30 mouse cellular contexts compared by ENCODE assay signal in the genomic region with DNA sequence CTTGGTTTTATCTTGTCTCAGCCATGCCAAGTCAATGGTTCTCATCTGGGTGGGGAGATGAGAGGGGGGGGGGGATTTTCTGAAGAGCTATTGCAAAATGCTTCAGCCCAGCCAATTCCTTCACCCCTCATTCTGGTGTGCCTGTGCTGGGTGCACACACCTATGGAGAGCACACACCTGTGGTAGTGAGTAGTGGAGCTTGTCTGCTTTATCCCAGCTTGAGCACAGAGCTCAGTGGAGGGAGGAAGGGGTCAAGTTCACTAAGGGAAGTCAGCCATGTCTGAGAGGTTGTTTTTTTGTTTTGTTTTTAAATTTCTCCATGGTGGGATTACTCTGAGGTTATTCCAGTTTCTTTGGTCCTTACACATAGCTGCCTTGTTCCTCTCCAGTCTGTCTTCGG. TPM values are rescaled to one million over a fixed set of nuclear protein-coding genes. Genes with fewer than 3 reads are reported as not detected.
"Had no signal": no experiment of that assay in that cellular context is flagged by ENCODE, and none has a peak within 500 bp of the region (broad histone marks: within the 10 kb centered on the region; RNA-seq: fewer than 3 reads in every experiment).

No protein-coding gene starts in this region.

- H3K9me3 ChIP-seq: heart, embryonic 12.5 days; heart, embryonic 15.5 days; hindbrain, embryonic 10.5 days; hindbrain, embryonic 12.5 days; intestine, embryonic 15.5 days; limb, embryonic 10.5 days; limb, embryonic 12.5 days; liver, embryonic 13.5 days had no signal

- H3K9ac ChIP-seq: heart, embryonic 12.5 days; heart, embryonic 15.5 days; hindbrain, embryonic 12.5 days; hindbrain, embryonic 14.5 days; intestine, embryonic 15.5 days; limb, embryonic 12.5 days; liver, embryonic 13.5 days had no signal

- ATAC-seq: forebrain, embryonic 16.5 days; hindbrain, embryonic 16.5 days; inflammation-experienced regulatory T-cells, adult 6 months; intestine, embryonic 15.5 days; intestine, postnatal 0 days had no signal

- H3K4me3 ChIP-seq: gastrocnemius, adult 2 months; heart, adult 2 months; heart, embryonic 12.5 days; heart, embryonic 15.5 days; hindbrain, embryonic 10.5 days; hindbrain, embryonic 12.5 days; intestine, embryonic 15.5 days; layer of hippocampus, adult 2 months; left cerebral cortex, adult 2 months; limb, embryonic 10.5 days; limb, embryonic 12.5 days; liver, embryonic 13.5 days had no signal

- H3K36me3 ChIP-seq: heart, embryonic 12.5 days; heart, embryonic 15.5 days; hindbrain, embryonic 10.5 days; hindbrain, embryonic 12.5 days; intestine, embryonic 15.5 days; limb, embryonic 10.5 days; limb, embryonic 12.5 days; liver, embryonic 13.5 days had no signal

- H3K4me1 ChIP-seq: heart, embryonic 12.5 days; heart, embryonic 15.5 days; hindbrain, embryonic 10.5 days; hindbrain, embryonic 12.5 days; intestine, embryonic 15.5 days; limb, embryonic 10.5 days; limb, embryonic 12.5 days had no signal

- H3K27me3 ChIP-seq: heart, embryonic 12.5 days; heart, embryonic 15.5 days; hindbrain, embryonic 12.5 days; intestine, embryonic 15.5 days; limb, embryonic 12.5 days; liver, embryonic 13.5 days had no signal

- H3K27ac ChIP-seq: gastrocnemius, adult 2 months; heart, adult 2 months; heart, embryonic 15.5 days; hindbrain, embryonic 10.5 days; hindbrain, embryonic 12.5 days; hindbrain, embryonic 14.5 days; intestine, embryonic 15.5 days; kidney, postnatal 0 days; layer of hippocampus, adult 2 months; left cerebral cortex, adult 2 months; limb, embryonic 10.5 days; limb, embryonic 12.5 days; liver, embryonic 13.5 days had no signal

- DNase-seq: gastrocnemius, adult 2 months; gastrocnemius, postnatal 10 days; gastrocnemius, postnatal 25 days; heart, adult 2 months; heart, postnatal 14 days; heart, postnatal 36 days; kidney, adult 18-20 months; kidney, adult 8-10 months; kidney, postnatal 14 days; kidney, postnatal 4 days; liver; liver, embryonic 13.5 days had no signal

- H3K4me2 ChIP-seq: heart, embryonic 12.5 days; heart, embryonic 15.5 days; hindbrain, embryonic 12.5 days; hindbrain, embryonic 14.5 days; intestine, embryonic 15.5 days; limb, embryonic 12.5 days; liver, embryonic 11.5 days; liver, embryonic 13.5 days had no signal

RNA-seq across cellular contexts. Expression of gene Calm5, which starts 2.3 kb away (rescaled TPM):
- polyA plus RNA-seq: forebrain, embryonic 16.5 days; frontal cortex, adult 2 months; heart, adult 2 months; heart, embryonic 12.5 days; heart, embryonic 15.5 days; heart, postnatal 0 days; hindbrain, embryonic 10.5 days; hindbrain, embryonic 12.5 days; hindbrain, embryonic 14.5 days; hindbrain, embryonic 16.5 days; inflammation-experienced regulatory T-cells, adult 6 months; intestine, embryonic 15.5 days; intestine, postnatal 0 days; kidney, postnatal 0 days; limb, embryonic 10.5 days; limb, embryonic 12.5 days; liver, embryonic 11.5 days; liver, embryonic 13.5 days had no signal

RNA-seq across cellular contexts. Expression of gene Calm4, which starts 18.7 kb away (rescaled TPM):
- polyA plus RNA-seq: forebrain, embryonic 16.5 days; frontal cortex, adult 2 months; heart, adult 2 months; heart, embryonic 12.5 days; heart, postnatal 0 days; hindbrain, embryonic 10.5 days; hindbrain, embryonic 12.5 days; hindbrain, embryonic 14.5 days; inflammation-experienced regulatory T-cells, adult 6 months; intestine, embryonic 15.5 days; intestine, postnatal 0 days; kidney, postnatal 0 days; limb, embryonic 10.5 days; limb, embryonic 12.5 days; liver, embryonic 11.5 days; liver, embryonic 13.5 days had no signal

RNA-seq across cellular contexts. Expression of gene Calml3, which starts 52.1 kb away (rescaled TPM):
- polyA plus RNA-seq: forebrain, embryonic 16.5 days; frontal cortex, adult 2 months; heart, embryonic 12.5 days; heart, embryonic 15.5 days; heart, postnatal 0 days; hindbrain, embryonic 12.5 days; hindbrain, embryonic 14.5 days; hindbrain, embryonic 16.5 days; inflammation-experienced regulatory T-cells, adult 6 months; intestine, embryonic 15.5 days; intestine, postnatal 0 days; limb, embryonic 10.5 days; liver, embryonic 13.5 days had no signal
